In genomic region chr15:88875625-88876081, GRCm38 (mm10) we compare ENCODE assay signal across 8 mouse cellular contexts. TPM values are rescaled to one million over a fixed set of nuclear protein-coding genes. Genes with fewer than 3 reads are reported as not detected.
A peak's percentile ranks its signal among the peaks of the same experiment; 100 is the strongest.
DNase-seq lines count a peak whose midpoint lies in the region; ATAC-seq and TF ChIP-seq lines count a peak whose summit lies in the region.

No protein-coding gene starts in this region.

- no peak for ATAC-seq in forebrain, embryonic 13.5 days
- no peak for ATAC-seq in forebrain, embryonic 11.5 days (replicated peaks; ENCODE audit: low FRiP score)
- ATAC-seq in heart, postnatal 0 days (ENCODE audit: insufficient read depth, low read depth), result peak; percentile 82
- peak; percentile 32 for ATAC-seq in limb, embryonic 12.5 days (ENCODE audit: insufficient number of reproducible peaks, insufficient read depth, low FRiP score, low TSS enrichment, low read depth)

- no peaks in the 10 kb centered on the region for H3K9me3 ChIP-seq in forebrain, embryonic 13.5 days (replicated peaks)
- no peaks in the 10 kb centered on the region for H3K9me3 ChIP-seq in forebrain, embryonic 11.5 days (ENCODE audit: control insufficient read depth, low read length)
- H3K9me3 ChIP-seq in E14TG2a.4 (ENCODE audit: low read length), result peaks cover 14% of the 10 kb centered on the region
- no peaks in the 10 kb centered on the region for H3K9me3 ChIP-seq in heart, postnatal 0 days (replicated peaks; ENCODE audit: control insufficient read depth, low read length)
- no peaks in the 10 kb centered on the region for H3K9me3 ChIP-seq in limb, embryonic 12.5 days

- no peaks in the 10 kb centered on the region for H3K36me3 ChIP-seq in forebrain, embryonic 13.5 days (ENCODE audit: poor library complexity, severe bottlenecking)
- H3K36me3 ChIP-seq in forebrain, embryonic 11.5 days (ENCODE audit: control insufficient read depth, insufficient read depth, low read length), result no peaks in the 10 kb centered on the region
- H3K36me3 ChIP-seq in E14TG2a.4 (ENCODE audit: insufficient read depth, low read length), result 0 out of 2 replicates have a peak, but pooled peaks cover 3% of the 10 kb centered on the region
- no peaks in the 10 kb centered on the region for H3K36me3 ChIP-seq in heart, postnatal 0 days (replicated peaks; ENCODE audit: control insufficient read depth, insufficient read depth, low read length)
- no peaks in the 10 kb centered on the region for H3K36me3 ChIP-seq in limb, embryonic 12.5 days

- TF ChIP-seq EP300 in heart, postnatal 0 days (IDR thresholded peaks at IDR 0.05; ENCODE audit: low read depth), result peak; percentile 81

- H3K4me2 ChIP-seq in forebrain, embryonic 13.5 days, result peak overlapping the region; percentile 42; the same call in 1 of the 2 replicates
- H3K4me2 ChIP-seq in forebrain, embryonic 11.5 days (ENCODE audit: low read depth, low read length, severe bottlenecking), result no peak overlapping the region
- no peak overlapping the region for H3K4me2 ChIP-seq in heart, postnatal 0 days (ENCODE audit: low read depth, low read length)
- H3K4me2 ChIP-seq in limb, embryonic 12.5 days, result peak overlapping the region; percentile 40; the same call in 1 of the 2 replicates

- H3K27me3 ChIP-seq in forebrain, embryonic 13.5 days, result 0 out of 2 replicates have a peak, but pooled peaks cover 2% of the 10 kb centered on the region
- H3K27me3 ChIP-seq in forebrain, embryonic 11.5 days (ENCODE audit: control insufficient read depth, insufficient read depth, low read length), result no peaks in the 10 kb centered on the region
- H3K27me3 ChIP-seq in E14TG2a.4 (ENCODE audit: insufficient read depth, low read length), result 0 out of 2 replicates have a peak, but pooled peaks cover 6% of the 10 kb centered on the region
- H3K27me3 ChIP-seq in heart, postnatal 0 days (ENCODE audit: control insufficient read depth, insufficient read depth, low read length), result no peaks in the 10 kb centered on the region
- H3K27me3 ChIP-seq in limb, embryonic 12.5 days, result peaks cover 12% of the 10 kb centered on the region

- no peak overlapping the region for H3K9ac ChIP-seq in forebrain, embryonic 13.5 days
- H3K9ac ChIP-seq in forebrain, embryonic 11.5 days (ENCODE audit: low read length), result no peak overlapping the region
- no peak overlapping the region for H3K9ac ChIP-seq in heart, postnatal 0 days (replicated peaks; ENCODE audit: low read depth, low read length)
- H3K9ac ChIP-seq in limb, embryonic 12.5 days (replicated peaks), result no peak overlapping the region

- H3K27ac ChIP-seq in forebrain, embryonic 13.5 days, result no peak overlapping the region
- H3K27ac ChIP-seq in forebrain, embryonic 11.5 days (ENCODE audit: low read depth, low read length), result no peak overlapping the region
- H3K27ac ChIP-seq in heart, postnatal 0 days (ENCODE audit: low read depth), result peak overlapping the region; percentile 16; the same call in 1 of the 2 replicates
- H3K27ac ChIP-seq in limb, embryonic 12.5 days, result no peak overlapping the region

- H3K4me3 ChIP-seq in forebrain, embryonic 13.5 days, result no peak overlapping the region
- H3K4me3 ChIP-seq in forebrain, embryonic 11.5 days (ENCODE audit: low read depth, low read length), result no peak overlapping the region
- H3K4me3 ChIP-seq in E14TG2a.4 (replicated peaks; ENCODE audit: low read length), result peak overlapping the region; percentile 37; the same call in 1 of the 2 replicates
- H3K4me3 ChIP-seq in heart, postnatal 0 days (ENCODE audit: low read depth, low read length), result no peak overlapping the region
- H3K4me3 ChIP-seq in limb, embryonic 12.5 days (replicated peaks), result no peak overlapping the region

- H3K4me1 ChIP-seq in forebrain, embryonic 13.5 days, result no peaks in the 10 kb centered on the region; the same call in 1 of the 2 replicates
- H3K4me1 ChIP-seq in forebrain, embryonic 11.5 days (replicated peaks; ENCODE audit: control insufficient read depth, insufficient read depth, low read length), result no peaks in the 10 kb centered on the region
- H3K4me1 ChIP-seq in E14TG2a.4 (replicated peaks; ENCODE audit: low read depth, low read length), result peaks cover 33% of the 10 kb centered on the region
- H3K4me1 ChIP-seq in heart, postnatal 0 days (ENCODE audit: control insufficient read depth, insufficient read depth), result peaks cover 10% of the 10 kb centered on the region
- 0 out of 2 replicates have a peak, but pooled peaks cover 5% of the 10 kb centered on the region for H3K4me1 ChIP-seq in limb, embryonic 12.5 days (replicated peaks)

- WGBS in forebrain, embryonic 13.5 days, result 23% methylated on average over 10 of the region's 10 CpGs
- 32% methylated on average over 10 of the region's 10 CpGs for WGBS in forebrain, embryonic 11.5 days
- 21% methylated on average over 10 of the region's 10 CpGs for WGBS in heart, postnatal 0 days
- WGBS in limb, embryonic 12.5 days, result 36% methylated on average over 10 of the region's 10 CpGs

- DNase-seq in forebrain, embryonic 11.5 days (ENCODE audit: low spot score), result no peak
- DNase-seq in heart, postnatal 0 days (ENCODE audit: low spot score), result peak; percentile 52
- no peak for DNase-seq in frontal cortex, postnatal 10 days (ENCODE audit: low spot score in 2 of 2)
- DNase-seq in left cerebral cortex, adult 9 months (ENCODE audit: low spot score in 2 of 2), result no peak
- DNase-seq in thymus, postnatal 4 days, result no peak

- TF ChIP-seq CTCF in E14TG2a.4 (conservative IDR thresholded peaks at IDR 0.05; ENCODE audit: low read length), result no peak
- no peak for TF ChIP-seq CTCF in heart, postnatal 0 days (IDR thresholded peaks at IDR 0.05; ENCODE audit: low read depth)

RNA-seq across cellular contexts. Expression of gene Pim3, which starts 13.7 kb away (rescaled TPM):
- polyA plus RNA-seq in forebrain, embryonic 13.5 days (2015; fragmentation: Nextera tagmentation; extraction: Ambion mirVana), result 42.7 and 49.4 TPM in 2 replicates
- polyA plus RNA-seq in forebrain, embryonic 11.5 days (2014; fragmentation: Nextera tagmentation; extraction: Ambion mirVana), result 42.0 and 42.7 TPM in 2 replicates
- 98.4 and 139 TPM in 2 replicates for total RNA-seq in heart, postnatal 0 days (2014; rRNA removed; ENCODE audit: low replicate concordance)
- polyA plus RNA-seq in heart, postnatal 0 days (2015; fragmentation: Nextera tagmentation; extraction: Ambion mirVana), result 50.6 and 71.1 TPM in 2 replicates
- 53.9 and 55.3 TPM in 2 replicates for polyA plus RNA-seq in limb, embryonic 12.5 days (2016; fragmentation: Nextera tagmentation; extraction: Ambion mirVana)

RNA-seq across cellular contexts. Expression of gene Creld2, which starts 56.2 kb away (rescaled TPM):
- polyA plus RNA-seq in forebrain, embryonic 13.5 days (2015; fragmentation: Nextera tagmentation; extraction: Ambion mirVana), result 62.2 and 63.6 TPM in 2 replicates
- 79.4 and 89.4 TPM in 2 replicates for polyA plus RNA-seq in forebrain, embryonic 11.5 days (2014; fragmentation: Nextera tagmentation; extraction: Ambion mirVana)
- total RNA-seq in heart, postnatal 0 days (2014; rRNA removed; ENCODE audit: low replicate concordance), result 23.3 and 24.0 TPM in 2 replicates
- polyA plus RNA-seq in heart, postnatal 0 days (2015; fragmentation: Nextera tagmentation; extraction: Ambion mirVana), result 26.3 and 35.3 TPM in 2 replicates
- polyA plus RNA-seq in limb, embryonic 12.5 days (2016; fragmentation: Nextera tagmentation; extraction: Ambion mirVana), result 70.6 and 74.7 TPM in 2 replicates

RNA-seq across cellular contexts. Expression of gene Alg12, which starts 56.5 kb away (rescaled TPM):
- 7.6 and 9.5 TPM in 2 replicates for polyA plus RNA-seq in forebrain, embryonic 13.5 days (2015; fragmentation: Nextera tagmentation; extraction: Ambion mirVana)
- polyA plus RNA-seq in forebrain, embryonic 11.5 days (2014; fragmentation: Nextera tagmentation; extraction: Ambion mirVana), result 10.8 and 13.5 TPM in 2 replicates
- 19.5 and 21.8 TPM in 2 replicates for total RNA-seq in heart, postnatal 0 days (2014; rRNA removed; ENCODE audit: low replicate concordance)
- polyA plus RNA-seq in heart, postnatal 0 days (2015; fragmentation: Nextera tagmentation; extraction: Ambion mirVana), result 6.4 and 6.5 TPM in 2 replicates
- polyA plus RNA-seq in limb, embryonic 12.5 days (2016; fragmentation: Nextera tagmentation; extraction: Ambion mirVana), result 10.3 and 11.2 TPM in 2 replicates

Comparison
In these comparisons a context has a peak if more than half of its experiments do, and no peak if none do; other contexts are left out.
1. H3K4me2 ChIP-seq: peak in forebrain, embryonic 13.5 days (single experiment) and limb, embryonic 12.5 days (single experiment); none in forebrain, embryonic 11.5 days (single experiment) and heart, postnatal 0 days (single experiment).
2. ATAC-seq: peak in heart, postnatal 0 days (single experiment) and limb, embryonic 12.5 days (single experiment); none in forebrain, embryonic 13.5 days (single experiment) and forebrain, embryonic 11.5 days (single experiment).